Mouse (Mus musculus) stomach, postnatal 0 days (tissue): ENCODE data around the gene Hivep1.

Source experiments
- CTCF ChIP-seq: IDR thresholded peaks from 2 replicates; pipeline ENCODE4 v1.5.1; 2016; ENCODE audit warnings: antibody characterized with exemption, low read depth, mild to moderate bottlenecking, moderate library complexity
- EP300 ChIP-seq: optimal IDR thresholded peaks from 2 replicates; pipeline ENCODE3; 2016; ENCODE audit warnings: antibody characterized with exemption

DNA sequence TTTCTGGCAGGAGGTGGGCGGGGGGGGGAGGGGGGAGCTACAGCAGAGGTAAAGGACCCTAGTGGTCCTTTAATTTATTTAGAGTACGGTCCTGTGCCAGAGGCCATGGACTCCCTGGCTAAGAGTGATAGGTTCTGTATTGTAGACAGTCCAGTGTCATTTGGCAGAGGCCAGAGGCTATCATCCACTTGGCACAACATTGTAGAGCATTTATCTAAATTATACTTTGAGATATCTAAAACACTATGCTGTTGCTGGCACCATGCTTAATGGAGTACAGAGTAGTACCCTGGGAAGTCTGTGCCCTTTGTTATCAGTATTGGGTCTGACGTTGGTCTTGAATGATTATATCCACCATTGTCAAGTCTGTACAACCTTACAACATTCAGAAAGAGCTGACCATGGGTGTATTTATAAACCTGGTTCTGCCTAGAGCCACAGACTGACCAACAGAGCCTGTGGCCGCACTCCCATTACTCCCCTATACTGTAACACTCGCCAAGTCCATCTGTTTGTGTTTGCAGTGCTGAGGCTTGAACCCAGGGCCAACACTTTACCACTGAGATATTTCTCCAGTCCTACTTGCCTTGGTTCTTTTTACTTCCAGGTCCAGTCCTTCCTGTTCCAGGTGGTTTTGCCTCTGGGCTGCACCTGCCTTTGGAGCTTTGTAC is 69.4 kb downstream of the Hivep1 start:
- TF ChIP-seq CTCF = no peak
- no peak for TF ChIP-seq EP300
